Mouse (Mus musculus) erythroblast, embryonic 14.5 days (primary cell): ENCODE measurements around the gene 1700014D04Rik.
"Not testable (repeated sequence)": the region's sequence is repeated elsewhere in the genome, so short reads cannot be mapped to it uniquely, and the experiment has no call there.

Experiments used
- GATA1 ChIP-seq: IDR thresholded peaks from 2 replicates; pipeline ENCODE4 v1.6.1; 2012; ENCODE audit warnings: low read length, inconsistent platforms, mixed read lengths
- TAL1 ChIP-seq: IDR thresholded peaks from 3 replicates; pipeline ENCODE4 v1.6.1; 2012; ENCODE audit warnings: low read length, inconsistent platforms, mixed read lengths

- not testable (repeated sequence) for TF ChIP-seq GATA1, TAL1
Observed at GRCm38 (mm10) chr13:59779744-59780264, 33.3 kb upstream of the 1700014D04Rik start.
